Mouse (Mus musculus): Measurements from ENCODE around the gene Chrng.

- TF ChIP-seq POLR2A (IDR thresholded peaks at IDR 0.05; ENCODE audit: low read depth, low read length): no peak
- no peak for TF ChIP-seq CTCF (IDR thresholded peaks at IDR 0.05; ENCODE audit: borderline replicate concordance, insufficient read depth, low read length)
These were observed 47.7 kb downstream of the Chrng start for GRCm38 (mm10) chr1:87252040-87252609.
